Mouse (Mus musculus) lung, embryonic 14.5 days (tissue): Measurements from ENCODE around the gene Dvl2. TPM values are rescaled to one million over a fixed set of nuclear protein-coding genes. Genes with fewer than 3 reads are reported as not detected.
"Not testable (repeated sequence)": the region's sequence is repeated elsewhere in the genome, so short reads cannot be mapped to it uniquely, and the experiment has no call there.

Source experiments
- ATAC-seq: fragments of 200-750 bp; cut with Nextera tagmentation; 2 replicates; pipeline ENCODE4 v1.8.0; 2017; ENCODE audit warnings: mild to moderate bottlenecking, moderate TSS enrichment, moderate library complexity; ENCODE audit not compliant: insufficient read depth
- DNase-seq: peaks from one replicate; pipeline ENCODE4 v3.0.0-alpha.2; 2015
- H3K27ac ChIP-seq: fragments of 300-500 bp; sonication (generic); 2 replicates; pipeline ENCODE4 v1.5.1; 2014; ENCODE audit warnings: low read depth, mild to moderate bottlenecking, moderate library complexity
- H3K27me3 ChIP-seq: fragments of 300-500 bp; sonication (generic); 2 replicates; pipeline ENCODE4 v1.6.1; 2014; ENCODE audit warnings: low read length, control low read depth; ENCODE audit not compliant: insufficient read depth
- H3K36me3 ChIP-seq: fragments of 300-500 bp; sonication (generic); 2 replicates; pipeline ENCODE4 v1.6.1; 2014; ENCODE audit warnings: control low read depth; ENCODE audit not compliant: insufficient read depth
- H3K4me1 ChIP-seq: fragments of 300-500 bp; sonication (generic); 2 replicates; pipeline ENCODE4 v1.6.1; 2014; ENCODE audit warnings: antibody characterized with exemption, control low read depth; ENCODE audit not compliant: insufficient read depth
- H3K4me2 ChIP-seq: fragments of 300-500 bp; sonication (generic); 2 replicates; pipeline ENCODE4 v1.6.1; 2014; ENCODE audit warnings: mild to moderate bottlenecking
- H3K4me3 ChIP-seq: fragments of 300-500 bp; sonication (generic); 2 replicates; pipeline ENCODE4 v1.5.1; 2014; ENCODE audit warnings: low read depth, low read length
- H3K9ac ChIP-seq: fragments of 300-500 bp; sonication (generic); 2 replicates; pipeline ENCODE4 v1.6.1; 2014
- H3K9me3 ChIP-seq: fragments of 300-500 bp; sonication (generic); 2 replicates; pipeline ENCODE4 v1.6.1; 2016; ENCODE audit warnings: low read depth, low read length, control low read depth
- CTCF ChIP-seq: IDR thresholded peaks from 2 replicates; pipeline ENCODE4 v1.5.1; 2016; ENCODE audit warnings: antibody characterized with exemption, low read depth
- WGBS: fragments of 180-500 bp; shearing (Covaris S2); extraction: QIAGEN DNeasy Blood & Tissue Kit; methylation state at CpG from one replicate; pipeline ENCODE4 v1.1.7; 2014; 5-methylcytosine and 5-hydroxymethylcytosine counted together
- polyA plus RNA-seq: library from polyadenylated mRNA; unstranded; fragments of >200 nt; fragmentation: Nextera tagmentation; extraction: Ambion mirVana; gene quantifications from 2 replicates; pipeline ENCODE4 v1.2.1, GENCODE M21; 2014

Dvl2 gene
- 36.2 and 40.8 TPM in 2 replicates for polyA plus RNA-seq

DNA sequence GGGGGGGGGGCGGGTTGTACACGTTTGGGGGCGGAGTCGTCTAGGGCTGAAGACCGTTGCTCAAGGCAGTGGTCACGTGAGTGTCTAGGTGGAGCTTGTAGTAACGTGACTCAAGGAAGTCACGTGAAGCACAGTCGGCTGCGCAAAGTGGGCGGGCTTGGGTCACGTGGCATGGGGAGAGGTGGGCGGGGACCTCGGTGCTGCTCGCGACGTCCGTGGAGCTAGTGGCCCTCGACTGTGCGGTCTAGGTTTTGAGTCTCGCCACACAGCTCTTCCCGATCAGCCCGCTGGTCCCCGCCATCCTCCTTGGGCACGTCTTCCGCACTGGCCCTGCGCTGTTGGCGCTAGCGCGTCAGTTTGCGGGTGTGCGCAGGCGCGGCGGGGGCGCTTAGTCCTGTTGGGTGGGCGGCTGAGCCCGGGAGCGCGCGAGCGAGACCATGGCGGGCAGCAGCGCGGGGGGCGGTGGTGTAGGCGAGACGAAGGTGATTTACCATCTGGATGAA lies at the start of gene Dvl2:
TSS of gene Dvl2 (plus strand) at position 200 of the 503 bp plus-strand sequence.
- Histone ChIP-seq H3K27me3 (no peaks in the 10 kb centered on the region), H3K27ac (peak within 1 kb of the TSS; percentile 90), H3K9me3 (no peaks in the 10 kb centered on the region), H3K4me1 (peaks cover 18% of the 10 kb centered on the region), H3K36me3 (peaks cover 32% of the 10 kb centered on the region), H3K4me3 (peak within 1 kb of the TSS; percentile 67), H3K9ac (peak within 1 kb of the TSS; percentile 67), H3K4me2 (peak within 1 kb of the TSS; percentile 76)
- no peak for TF ChIP-seq CTCF
- DNase-seq (peak; percentile 97), ATAC-seq (peak; percentile 55)
- WGBS, result under 1% methylated on average over 48 of the region's 48 CpGs

DNA sequence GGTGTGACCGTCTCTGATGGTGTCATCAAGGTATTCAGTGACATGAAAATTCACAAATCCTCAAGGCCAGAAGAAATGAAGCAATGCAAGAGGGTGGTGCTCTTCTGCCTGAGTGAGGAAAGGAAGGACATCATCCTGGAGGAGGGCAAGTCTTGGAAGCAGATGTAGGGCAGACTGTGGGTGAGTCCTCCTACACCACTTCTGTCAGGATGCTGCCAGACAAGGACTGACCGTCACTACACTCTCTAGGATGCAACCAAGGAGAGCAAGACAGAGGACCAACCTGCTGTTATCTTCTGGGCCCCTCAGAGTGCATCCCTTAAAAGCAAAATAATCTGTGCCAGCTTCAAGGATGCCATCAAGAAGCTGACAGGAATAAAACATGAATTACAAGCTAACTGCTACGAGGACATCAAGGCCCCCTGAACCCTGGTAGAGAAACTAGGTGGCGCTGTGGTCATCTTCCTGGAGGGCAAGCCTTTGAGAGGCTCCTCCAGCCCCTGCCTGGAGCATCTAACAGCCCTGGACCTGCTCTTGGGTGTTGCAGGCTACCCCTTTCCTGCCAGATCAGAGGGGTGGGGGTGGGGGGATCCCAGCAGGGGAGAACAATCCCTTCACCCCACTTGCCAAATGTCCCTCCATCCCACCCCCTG lies 49.5 kb upstream of the Dvl2 start:
- 35% methylated on average over 4 of the region's 4 CpGs for WGBS
- H3K4me2 ChIP-seq, result no peak overlapping the region
- DNase-seq (peak; percentile 52), ATAC-seq (no peak)
- H3K4me3 ChIP-seq, result no peak overlapping the region
- H3K36me3 ChIP-seq, result no peaks in the 10 kb centered on the region
- H3K9ac ChIP-seq, result no peak overlapping the region
- H3K27me3 ChIP-seq, result no peaks in the 10 kb centered on the region
- H3K27ac ChIP-seq, result no peak overlapping the region
- no peaks in the 10 kb centered on the region for H3K9me3 ChIP-seq
- peak; percentile 34; the same call in 1 of the 2 replicates for TF ChIP-seq CTCF
- H3K4me1 ChIP-seq, result peaks cover 8% of the 10 kb centered on the region; the same call in 1 of the 2 replicates

DNA sequence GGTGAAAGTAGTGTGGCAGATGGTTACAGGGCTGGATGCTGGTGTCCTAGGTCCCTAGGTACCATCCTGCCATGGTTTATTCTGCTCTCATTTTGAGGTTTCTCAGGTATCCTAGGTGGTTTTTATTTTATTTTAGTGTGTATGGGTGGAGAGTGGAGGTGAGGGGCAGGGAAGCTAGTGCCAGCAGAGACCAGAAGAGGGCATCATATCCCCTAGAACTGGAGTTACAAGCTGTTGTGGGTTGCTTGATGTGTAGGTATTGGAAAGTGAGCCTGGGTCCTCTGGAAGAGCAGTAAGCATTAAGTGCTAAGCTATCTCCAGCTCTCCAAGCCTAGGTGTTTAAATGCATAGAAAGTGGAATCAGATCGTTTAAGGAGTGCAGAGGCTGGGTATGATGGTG lies 48.1 kb upstream of the Dvl2 start:
- H3K4me1 ChIP-seq, result no peaks in the 10 kb centered on the region
- WGBS, result 57% methylated on average over 1 of the region's 1 CpGs
- no peaks in the 10 kb centered on the region for H3K27me3 ChIP-seq
- no peak for DNase-seq
- no peak overlapping the region for H3K4me2 ChIP-seq
- no peak overlapping the region for H3K9ac ChIP-seq
- ATAC-seq, result no peak
- H3K9me3 ChIP-seq, result no peaks in the 10 kb centered on the region
- peak; percentile 38 for TF ChIP-seq CTCF
- H3K36me3 ChIP-seq, result no peaks in the 10 kb centered on the region
- no peak overlapping the region for H3K4me3 ChIP-seq
- no peak overlapping the region for H3K27ac ChIP-seq

DNA sequence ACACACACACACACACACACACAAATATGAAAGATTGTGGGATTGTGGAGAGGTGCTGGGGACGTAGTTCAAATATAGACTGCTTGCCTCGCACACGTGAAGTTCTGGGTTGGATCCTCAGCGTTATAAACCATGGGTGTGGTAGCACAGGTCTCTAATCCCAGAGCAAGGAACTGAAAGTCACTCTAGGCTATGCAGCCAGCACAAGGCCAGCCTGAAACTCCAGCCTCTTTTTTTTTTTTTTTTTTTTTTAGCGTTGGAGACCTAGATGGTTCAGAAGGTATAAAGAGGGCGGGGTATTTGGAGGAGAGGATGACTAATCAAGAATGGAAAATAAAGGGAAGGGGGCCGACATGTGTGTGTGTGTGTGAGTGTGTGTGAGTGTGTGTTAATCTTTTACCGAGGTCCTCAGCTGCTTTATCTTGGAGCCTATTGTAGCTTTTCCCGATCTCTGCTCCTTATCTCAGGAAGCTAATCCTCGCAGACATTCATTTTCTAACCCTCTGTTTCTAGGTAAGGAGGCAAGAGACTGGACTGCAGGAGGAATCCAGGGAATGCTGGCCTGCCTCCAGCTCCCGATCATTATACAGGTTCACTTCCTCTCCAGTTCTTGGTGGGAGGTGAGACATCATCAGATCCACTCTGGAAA lies 47.0 kb upstream of the Dvl2 start:
- H3K27ac ChIP-seq, result no peak overlapping the region
- no peaks in the 10 kb centered on the region for H3K4me1 ChIP-seq
- H3K4me2 ChIP-seq, result no peak overlapping the region
- DNase-seq (peak; percentile 45), ATAC-seq (no peak)
- no peak overlapping the region for H3K4me3 ChIP-seq
- H3K36me3 ChIP-seq, result no peaks in the 10 kb centered on the region
- 39% methylated on average over 10 of the region's 11 CpGs for WGBS
- H3K9me3 ChIP-seq, result no peaks in the 10 kb centered on the region
- H3K27me3 ChIP-seq, result no peaks in the 10 kb centered on the region
- TF ChIP-seq CTCF, result no peak
- H3K9ac ChIP-seq, result no peak overlapping the region

DNA sequence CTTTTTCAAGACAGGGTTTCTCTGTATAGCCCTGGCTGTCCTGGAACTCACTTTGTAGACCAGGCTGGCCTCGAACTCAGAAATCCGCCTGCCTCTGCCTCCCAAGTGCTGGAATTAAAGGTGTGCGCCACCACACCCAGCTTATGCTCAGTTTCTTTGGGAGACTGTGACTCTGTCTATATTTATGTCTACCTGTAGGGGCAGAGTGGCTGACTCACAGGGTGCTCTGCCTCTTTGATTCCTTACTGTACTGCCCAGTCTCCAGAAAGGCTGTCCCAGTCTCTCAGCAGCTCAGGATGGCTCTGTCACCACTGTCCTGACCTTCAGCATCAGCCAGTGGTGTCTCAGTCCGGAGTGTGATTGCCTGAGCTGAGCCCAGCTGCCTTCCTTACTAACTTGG lies 44.8 kb upstream of the Dvl2 start:
- H3K4me3 ChIP-seq, ATAC-seq, H3K4me2 ChIP-seq, DNase-seq, H3K36me3 ChIP-seq, H3K27ac ChIP-seq, H3K4me1 ChIP-seq, H3K9ac ChIP-seq, H3K27me3 ChIP-seq, H3K9me3 ChIP-seq: not testable (repeated sequence)
- 54% methylated on average over 3 of the region's 4 CpGs for WGBS

DNA sequence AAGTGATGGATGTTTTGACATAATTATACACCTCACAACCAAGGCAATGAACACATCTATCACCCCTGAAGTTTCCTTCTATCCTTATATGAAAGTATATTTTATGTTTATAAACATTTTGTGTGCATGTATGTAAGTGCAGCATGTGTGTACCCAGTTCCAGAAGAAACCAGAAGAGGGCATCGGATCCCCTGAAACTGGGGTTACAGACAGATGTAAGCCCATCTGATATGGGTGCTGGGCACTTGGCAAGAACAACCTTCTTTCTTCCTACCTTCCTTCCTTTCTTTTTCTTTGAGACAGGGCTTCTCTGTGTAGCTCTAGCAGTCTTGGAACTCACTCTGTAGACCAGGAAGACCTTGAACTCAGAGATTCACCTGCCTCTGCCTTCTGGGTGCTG lies 44.2 kb upstream of the Dvl2 start:
- ATAC-seq (no peak), DNase-seq (no peak)
- H3K4me3 ChIP-seq, result no peak overlapping the region
- peak; percentile 20; the same call in 1 of the 2 replicates for TF ChIP-seq CTCF
- H3K36me3 ChIP-seq, result no peaks in the 10 kb centered on the region
- H3K27me3 ChIP-seq, result no peaks in the 10 kb centered on the region
- H3K9me3 ChIP-seq, result no peaks in the 10 kb centered on the region
- no peak overlapping the region for H3K4me2 ChIP-seq
- H3K27ac ChIP-seq, result no peak overlapping the region
- H3K4me1 ChIP-seq, result no peaks in the 10 kb centered on the region
- no peak overlapping the region for H3K9ac ChIP-seq
- WGBS, result 90% methylated on average over 1 of the region's 1 CpGs

DNA sequence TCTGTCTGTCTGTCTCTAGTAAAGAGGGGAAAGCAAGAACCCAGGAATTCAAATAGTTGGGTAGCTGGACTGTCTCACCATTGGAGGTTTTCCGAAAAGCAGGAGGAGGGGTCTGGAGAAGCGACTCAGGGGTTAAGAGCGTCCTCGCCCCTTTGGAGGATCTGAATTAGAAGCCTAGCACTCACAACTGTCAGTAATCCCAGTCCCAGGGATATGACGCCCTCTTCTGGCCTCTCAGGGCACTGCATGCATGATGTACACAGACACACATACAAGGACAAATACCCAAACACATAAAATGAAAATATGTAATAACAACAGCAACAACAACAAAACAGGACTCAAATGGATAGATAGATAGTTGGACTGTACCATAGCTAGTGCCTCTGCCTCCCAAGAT lies 39.8 kb upstream of the Dvl2 start:
- no peaks in the 10 kb centered on the region for H3K36me3 ChIP-seq
- WGBS, result 31% methylated on average over 5 of the region's 5 CpGs
- peaks cover 19% of the 10 kb centered on the region for H3K27me3 ChIP-seq
- peak; percentile 55 for TF ChIP-seq CTCF
- ATAC-seq (no peak), DNase-seq (peak; percentile 26)
- H3K9me3 ChIP-seq, result no peaks in the 10 kb centered on the region
- no peak overlapping the region for H3K9ac ChIP-seq
- no peak overlapping the region for H3K27ac ChIP-seq
- no peaks in the 10 kb centered on the region for H3K4me1 ChIP-seq
- H3K4me3 ChIP-seq, result no peak overlapping the region
- H3K4me2 ChIP-seq, result no peak overlapping the region
